Mouse (Mus musculus) bone marrow, adult 2 months (tissue): ENCODE results near the gene Plppr5.

Experiments used
- CTCF ChIP-seq: fragments of 200-500 bp; IDR thresholded peaks from 2 replicates; pipeline ENCODE4 v1.5.1; 2011; ENCODE audit warnings: low read length, control low read depth; ENCODE audit not compliant: control insufficient read depth, insufficient read depth
- POLR2A ChIP-seq: fragments of 200-500 bp; IDR thresholded peaks from 2 replicates; pipeline ENCODE4 v1.6.1; 2011; ENCODE audit warnings: low read depth, mild to moderate bottlenecking, control low read depth, low read length, borderline replicate concordance; ENCODE audit not compliant: control insufficient read depth

DNA sequence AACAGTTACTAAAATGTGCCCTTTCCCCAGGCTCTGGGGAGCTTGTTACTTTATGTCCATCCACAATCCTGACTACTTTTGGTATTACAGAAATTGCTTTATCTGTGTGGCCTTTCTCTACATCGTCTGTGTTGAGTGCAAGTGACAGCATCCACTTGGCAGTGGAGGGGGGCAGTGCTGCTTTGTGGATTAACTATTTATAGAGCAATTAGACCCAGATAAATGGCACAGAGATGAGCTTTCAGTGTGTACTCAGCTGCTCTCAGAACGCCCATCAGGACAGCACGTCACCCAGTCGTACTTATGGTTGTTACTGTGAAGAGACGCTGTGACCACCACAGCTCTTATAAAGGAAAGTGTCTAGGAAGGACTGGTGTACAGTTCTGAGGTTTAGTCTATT lies 36.8 kb downstream of the Plppr5 start:
- TF ChIP-seq CTCF: no peak
- no peak for TF ChIP-seq POLR2A
